Mouse (Mus musculus): ENCODE measurements around the gene Slc7a6. TPM values are rescaled to one million over a fixed set of nuclear protein-coding genes. Genes with fewer than 3 reads are reported as not detected.
A peak's percentile ranks its signal among the peaks of the same experiment; 100 is the strongest.

Slc7a6 gene
- polyA plus RNA-seq, 1 experiment from 2014 or later = 87.9 TPM

DNA sequence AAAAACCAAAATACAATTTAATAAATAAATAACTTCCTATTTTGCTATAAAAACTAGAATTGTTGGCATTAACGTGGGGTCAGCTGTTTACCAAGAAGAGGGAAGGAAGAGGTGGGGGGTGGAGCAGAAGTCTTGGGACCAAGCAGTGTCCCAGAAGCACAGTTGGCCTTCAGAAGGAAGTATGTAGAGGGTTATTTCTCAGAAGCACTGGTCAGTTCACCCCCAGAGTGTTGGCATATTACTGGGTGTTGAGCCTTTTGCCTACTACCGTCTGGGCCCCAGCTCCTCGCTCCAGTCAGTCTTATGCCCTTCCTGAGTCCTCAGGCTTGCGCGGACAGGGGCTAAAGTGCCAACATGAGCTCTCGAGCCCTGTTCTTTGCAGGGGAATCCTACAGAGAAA is 19.6 kb upstream of the Slc7a6 start:
- Histone ChIP-seq H3K27ac (no peak overlapping the region), H3K4me3 (no peak overlapping the region), H3K27me3 (ENCODE audit: poor library complexity, severe bottlenecking) (0 out of 2 replicates have a peak, but pooled peaks cover 4% of the 10 kb centered on the region), H3K9me3 (no peaks in the 10 kb centered on the region), H3K36me3 (replicated peaks) (no peaks in the 10 kb centered on the region), H3K4me1 (peaks cover 19% of the 10 kb centered on the region)
- 93% methylated on average over 6 of the region's 6 CpGs for WGBS
- no peak for DNase-seq (ENCODE audit: extremely low spot score, low spot score)

DNA sequence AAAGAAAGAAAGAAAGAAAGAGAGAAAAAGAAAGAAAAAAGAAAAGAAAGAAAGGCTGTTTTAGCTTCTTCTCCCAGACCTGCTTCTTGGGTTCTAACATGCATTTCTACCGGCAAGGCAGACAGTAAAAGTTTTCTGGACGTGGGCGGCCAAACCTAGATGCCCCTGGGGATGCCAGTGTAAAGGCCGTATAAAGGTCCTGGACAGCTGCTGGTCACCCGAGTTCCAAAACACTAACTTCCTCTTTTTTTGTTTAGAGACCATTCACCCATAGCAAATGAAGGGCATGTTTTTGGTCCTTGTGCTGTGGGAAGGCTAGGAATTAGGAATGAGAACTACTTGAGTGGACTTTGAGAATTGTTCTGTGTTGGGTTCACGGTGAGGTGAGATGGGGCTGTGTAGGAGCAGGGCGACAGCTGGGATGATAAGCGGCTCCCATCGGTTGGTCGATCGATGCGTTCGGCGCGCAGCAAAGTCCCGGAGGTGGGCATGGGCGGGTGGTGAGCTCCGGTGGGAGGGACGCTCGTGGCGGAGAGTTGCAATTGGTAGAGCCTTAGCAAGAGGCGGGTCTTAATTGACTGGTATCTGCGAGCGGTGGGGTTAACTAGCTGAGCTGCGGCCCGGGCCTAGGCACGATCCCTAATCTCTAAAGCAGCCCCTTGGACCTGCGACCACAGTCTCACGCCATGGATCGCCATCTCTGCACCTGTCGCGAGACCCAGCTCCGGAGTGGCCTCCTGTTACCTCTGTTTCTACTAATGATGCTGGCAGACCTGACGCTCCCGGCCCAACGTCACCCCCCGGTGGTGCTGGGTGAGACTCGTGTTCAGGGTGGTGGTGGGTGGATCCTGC is 18.6 kb upstream of the Slc7a6 start, which contains the start of gene Pla2g15:
TSS of gene Pla2g15 (plus strand) at position 599 of the 852 bp plus-strand sequence.
- Histone ChIP-seq H3K27me3 (ENCODE audit: poor library complexity, severe bottlenecking) (0 out of 2 replicates have a peak, but pooled peaks cover 4% of the 10 kb centered on the region), H3K4me1 (peaks cover 19% of the 10 kb centered on the region), H3K9me3 (no peaks in the 10 kb centered on the region), H3K27ac (peak within 1 kb of the TSS; percentile 86), H3K36me3 (replicated peaks) (peaks cover 9% of the 10 kb centered on the region), H3K4me3 (peak within 1 kb of the TSS; percentile 73)
- WGBS = 3% methylated on average over 38 of the region's 38 CpGs
- DNase-seq (ENCODE audit: extremely low spot score, low spot score) = peak; percentile 95

GRCm38 (mm10) chr8:106150653-106151000 is 18.0 kb upstream of the Slc7a6 start:
- 19% methylated on average over 8 of the region's 8 CpGs for WGBS
- H3K9me3 ChIP-seq = no peaks in the 10 kb centered on the region
- peaks cover 19% of the 10 kb centered on the region for H3K4me1 ChIP-seq
- H3K36me3 ChIP-seq (replicated peaks) = peaks cover 13% of the 10 kb centered on the region
- 0 out of 2 replicates have a peak, but pooled peaks cover 4% of the 10 kb centered on the region for H3K27me3 ChIP-seq (ENCODE audit: poor library complexity, severe bottlenecking)
- H3K4me3 ChIP-seq = peak overlapping the region; percentile 73
- no peak for DNase-seq (ENCODE audit: extremely low spot score, low spot score)
- H3K27ac ChIP-seq = peak overlapping the region; percentile 86

- Histone ChIP-seq H3K9me3 (no peaks in the 10 kb centered on the region), H3K4me1 (peaks cover 19% of the 10 kb centered on the region), H3K4me3 (peak overlapping the region; percentile 73), H3K27me3 (ENCODE audit: poor library complexity, severe bottlenecking) (0 out of 2 replicates have a peak, but pooled peaks cover 4% of the 10 kb centered on the region), H3K36me3 (replicated peaks) (peaks cover 17% of the 10 kb centered on the region), H3K27ac (peak overlapping the region; percentile 86; the same call in 1 of the 2 replicates)
- no peak for DNase-seq (ENCODE audit: extremely low spot score, low spot score)
- WGBS = 86% methylated on average over 9 of the region's 9 CpGs
Observed at GRCm38 (mm10) chr8:106151041-106151440, 17.6 kb upstream of the Slc7a6 start.

DNA sequence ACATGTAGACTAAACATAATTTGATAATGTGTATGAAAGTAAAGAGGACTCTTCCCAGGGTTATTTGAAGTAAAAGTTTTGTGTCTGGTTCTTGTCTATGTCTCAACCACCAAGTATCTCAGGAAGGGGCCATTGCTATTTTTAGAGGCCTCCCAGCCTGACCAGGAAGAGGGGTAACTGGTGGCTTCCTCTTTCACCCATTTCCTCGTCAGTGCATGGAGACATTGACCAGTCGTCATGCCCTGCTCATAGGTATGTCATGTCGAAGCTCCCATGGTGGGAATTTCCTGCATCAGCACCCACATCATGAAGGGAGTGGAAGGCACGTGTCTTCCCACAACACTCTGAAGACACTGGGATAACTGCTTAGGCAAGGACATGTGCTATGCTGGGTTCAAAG is 15.8 kb upstream of the Slc7a6 start:
- Histone ChIP-seq H3K4me3 (no peak overlapping the region), H3K27ac (no peak overlapping the region), H3K4me1 (peaks cover 19% of the 10 kb centered on the region), H3K27me3 (ENCODE audit: poor library complexity, severe bottlenecking) (0 out of 2 replicates have a peak, but pooled peaks cover 4% of the 10 kb centered on the region), H3K9me3 (no peaks in the 10 kb centered on the region), H3K36me3 (replicated peaks) (peaks cover 29% of the 10 kb centered on the region)
- DNase-seq (ENCODE audit: extremely low spot score, low spot score) = no peak
- 85% methylated on average over 4 of the region's 4 CpGs for WGBS

DNA sequence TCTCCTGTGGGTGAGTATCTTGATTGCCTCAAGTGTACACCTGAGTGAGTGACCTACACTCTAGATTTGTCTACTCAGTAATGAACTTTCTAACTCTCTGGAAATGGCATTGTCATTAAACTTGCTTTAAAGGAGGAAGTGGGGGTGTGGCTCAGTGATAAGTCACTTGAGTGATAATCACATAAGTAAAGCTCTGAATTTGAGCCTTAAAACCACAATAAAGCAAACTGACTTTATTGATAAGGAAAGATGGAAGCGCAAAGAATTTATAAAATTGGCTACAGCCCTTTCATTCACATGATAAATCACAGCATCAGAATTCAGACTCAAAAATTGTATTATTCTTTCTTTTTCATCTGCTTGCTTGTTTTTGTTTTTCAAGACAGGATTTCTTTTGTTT is 11.2 kb upstream of the Slc7a6 start:
- 95% methylated on average over 1 of the region's 1 CpGs for WGBS
- H3K36me3 ChIP-seq (replicated peaks) = peaks cover 62% of the 10 kb centered on the region
- no peaks in the 10 kb centered on the region for H3K4me1 ChIP-seq
- no peak for DNase-seq (ENCODE audit: extremely low spot score, low spot score)
- H3K27ac ChIP-seq = no peak overlapping the region
- no peaks in the 10 kb centered on the region for H3K9me3 ChIP-seq
- no peaks in the 10 kb centered on the region for H3K27me3 ChIP-seq (ENCODE audit: poor library complexity, severe bottlenecking)
- no peak overlapping the region for H3K4me3 ChIP-seq

- no peak overlapping the region for H3K27ac ChIP-seq
- H3K9me3 ChIP-seq = no peaks in the 10 kb centered on the region
- DNase-seq (ENCODE audit: extremely low spot score, low spot score) = no peak
- 93% methylated on average over 10 of the region's 10 CpGs for WGBS
- peaks cover 72% of the 10 kb centered on the region for H3K36me3 ChIP-seq (replicated peaks)
- H3K4me3 ChIP-seq = no peak overlapping the region
- H3K4me1 ChIP-seq = no peaks in the 10 kb centered on the region
- no peaks in the 10 kb centered on the region for H3K27me3 ChIP-seq (ENCODE audit: poor library complexity, severe bottlenecking)
Observed at GRCm38 (mm10) chr8:106158381-106158780, 10.3 kb upstream of the Slc7a6 start.

DNA sequence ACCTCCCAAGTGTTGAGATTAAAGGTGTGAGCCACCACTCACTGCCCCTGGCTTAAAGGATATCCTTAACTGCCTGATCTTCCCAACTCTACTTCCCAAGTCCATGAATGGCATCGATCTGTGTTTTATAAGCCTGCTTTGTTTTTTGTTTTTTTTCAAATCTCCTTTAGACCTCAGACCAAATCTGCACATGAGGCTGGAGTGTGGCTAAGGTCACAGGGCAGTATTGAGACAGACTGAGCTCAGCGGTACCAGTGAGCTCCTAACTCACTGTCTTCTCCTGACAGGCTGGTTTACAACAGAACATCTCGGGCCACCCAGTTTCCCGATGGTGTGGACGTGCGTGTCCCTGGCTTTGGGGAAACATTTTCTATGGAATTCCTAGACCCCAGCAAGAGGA is 8.8 kb upstream of the Slc7a6 start:
- Histone ChIP-seq H3K36me3 (replicated peaks) (peaks cover 78% of the 10 kb centered on the region), H3K27me3 (ENCODE audit: poor library complexity, severe bottlenecking) (no peaks in the 10 kb centered on the region)
- WGBS = 92% methylated on average over 6 of the region's 6 CpGs

GRCm38 (mm10) chr8:106163251-106163650 is 5.4 kb upstream of the Slc7a6 start:
- H3K27me3 ChIP-seq (ENCODE audit: poor library complexity, severe bottlenecking) = no peaks in the 10 kb centered on the region
- peaks cover 7% of the 10 kb centered on the region for H3K4me1 ChIP-seq
- no peak overlapping the region for H3K27ac ChIP-seq
- 94% methylated on average over 9 of the region's 9 CpGs for WGBS
- H3K36me3 ChIP-seq (replicated peaks) = peaks cover 58% of the 10 kb centered on the region
- H3K9me3 ChIP-seq = no peaks in the 10 kb centered on the region
- DNase-seq (ENCODE audit: extremely low spot score, low spot score) = no peak
- no peak overlapping the region for H3K4me3 ChIP-seq

More for the DNA sequence above, 8.8 kb upstream of the Slc7a6 start:
- H3K27ac ChIP-seq = no peak overlapping the region
- no peak for DNase-seq (ENCODE audit: extremely low spot score, low spot score)
- no peaks in the 10 kb centered on the region for H3K9me3 ChIP-seq
- H3K4me3 ChIP-seq = no peak overlapping the region
- no peaks in the 10 kb centered on the region for H3K4me1 ChIP-seq

DNA sequence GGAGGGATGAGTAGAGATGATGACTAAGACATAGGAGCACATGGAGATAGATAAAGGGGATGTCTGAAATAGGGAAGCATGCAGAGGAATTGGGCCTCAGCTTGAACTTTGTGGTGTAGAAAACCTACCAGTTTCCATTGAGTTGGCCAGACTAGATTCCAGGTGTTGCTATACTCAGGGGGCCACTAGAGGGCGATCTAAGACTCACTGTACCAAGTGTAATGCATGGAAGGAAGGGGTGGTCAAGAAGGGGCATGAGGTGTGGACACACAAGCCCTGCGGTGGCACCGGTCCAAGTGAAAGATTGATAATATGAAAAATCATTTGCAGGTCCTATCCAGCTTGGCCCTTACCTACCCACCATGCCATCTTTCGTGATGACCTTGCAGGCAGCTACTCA is 3.2 kb upstream of the Slc7a6 start:
- Histone ChIP-seq H3K4me3 (no peak overlapping the region), H3K27ac (no peak overlapping the region), H3K4me1 (peaks cover 23% of the 10 kb centered on the region), H3K27me3 (ENCODE audit: poor library complexity, severe bottlenecking) (no peaks in the 10 kb centered on the region), H3K9me3 (no peaks in the 10 kb centered on the region), H3K36me3 (replicated peaks) (peaks cover 52% of the 10 kb centered on the region)
- 57% methylated on average over 4 of the region's 4 CpGs for WGBS
- peak; percentile 55 for DNase-seq (ENCODE audit: extremely low spot score, low spot score)

GRCm38 (mm10) chr8:106169017-106169933 is 618 bp downstream of the Slc7a6 start:
- DNase-seq (ENCODE audit: extremely low spot score, low spot score) = peak; percentile 59
- no peaks in the 10 kb centered on the region for H3K9me3 ChIP-seq
- peak overlapping the region; percentile 98 for H3K27ac ChIP-seq
- WGBS = 3% methylated on average over 54 of the region's 54 CpGs
- peaks cover 28% of the 10 kb centered on the region for H3K36me3 ChIP-seq (replicated peaks)
- H3K4me1 ChIP-seq = peaks cover 23% of the 10 kb centered on the region
- H3K27me3 ChIP-seq (ENCODE audit: poor library complexity, severe bottlenecking) = no peaks in the 10 kb centered on the region
- peak overlapping the region; percentile 96 for H3K4me3 ChIP-seq

DNA sequence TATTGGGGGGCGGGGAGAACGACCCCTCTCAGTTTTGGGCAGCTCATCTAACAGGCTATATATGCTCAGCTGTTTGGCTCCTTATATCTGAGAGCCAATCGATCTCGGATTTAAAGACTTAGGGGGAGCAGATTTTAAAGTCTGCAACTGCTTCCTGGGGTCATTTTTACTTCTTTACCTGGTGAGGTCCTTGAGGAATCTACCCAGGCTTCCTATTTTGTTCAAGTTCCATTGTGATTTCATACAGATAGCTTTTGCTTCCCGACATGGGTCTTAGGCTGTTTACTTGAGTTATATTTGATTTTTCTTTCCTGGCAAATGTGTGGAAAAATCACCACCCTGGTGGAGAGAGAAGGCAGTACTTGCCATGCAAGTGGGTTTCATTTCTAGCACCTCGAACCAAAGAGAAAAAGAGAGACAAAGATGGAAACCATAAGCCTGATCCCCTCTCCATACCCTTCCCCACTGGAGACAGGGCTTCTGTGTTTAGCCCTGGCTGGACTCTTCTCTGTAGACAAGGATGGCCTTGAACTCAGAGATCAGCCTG is 1.4 kb downstream of the Slc7a6 start:
- Histone ChIP-seq H3K27me3 (ENCODE audit: poor library complexity, severe bottlenecking) (no peaks in the 10 kb centered on the region), H3K4me1 (peaks cover 23% of the 10 kb centered on the region), H3K9me3 (no peaks in the 10 kb centered on the region), H3K36me3 (replicated peaks) (peaks cover 23% of the 10 kb centered on the region), H3K4me3 (peak overlapping the region; percentile 96), H3K27ac (no peak overlapping the region)
- DNase-seq (ENCODE audit: extremely low spot score, low spot score) = no peak
- 58% methylated on average over 6 of the region's 6 CpGs for WGBS

Measured in forebrain, embryonic 10.5 days (tissue).